Mouse (Mus musculus) myocyte (in vitro differentiated cells): Measurements from ENCODE around the gene Caskin2. TPM values are rescaled to one million over a fixed set of nuclear protein-coding genes. Genes with fewer than 3 reads are reported as not detected.
A peak's percentile ranks its signal among the peaks of the same experiment; 100 is the strongest.

Source experiments
- H3K27me3 ChIP-seq: one replicate; pipeline ENCODE4 v1.6.1; 2011; ENCODE audit not compliant: control insufficient read depth, insufficient read depth, insufficient read length
- H3K36me3 ChIP-seq: one replicate; pipeline ENCODE4 v1.6.1; 2011; ENCODE audit not compliant: control insufficient read depth, insufficient read depth
- H3K4me2 ChIP-seq: one replicate; pipeline ENCODE4 v1.6.1; 2011; ENCODE audit warnings: low read depth, control low read depth
- H3K4me3 ChIP-seq: one replicate; pipeline ENCODE4 v1.5.1; 2011; ENCODE audit warnings: mild to moderate bottlenecking, control low read depth, moderate library complexity
- H3K79me2 ChIP-seq: one replicate; pipeline ENCODE4 v1.6.1; 2011; ENCODE audit not compliant: control insufficient read depth, insufficient read depth
- H3ac ChIP-seq: one replicate; pipeline ENCODE4 v1.6.1; 2011; ENCODE audit not compliant: control insufficient read depth, insufficient read length
- CEBPB ChIP-seq: IDR thresholded peaks from 2 replicates; pipeline ENCODE4 v1.6.1; 2011; ENCODE audit warnings: mild to moderate bottlenecking, moderate library complexity; ENCODE audit not compliant: poor library complexity, insufficient read depth, severe bottlenecking
- E2F4 ChIP-seq: IDR thresholded peaks from one replicate; pipeline ENCODE4 v1.6.1; 2011; ENCODE audit warnings: mild to moderate bottlenecking, control low read depth, moderate library complexity; ENCODE audit not compliant: insufficient read depth
- MAX ChIP-seq: IDR thresholded peaks from one replicate; pipeline ENCODE4 v1.6.1; 2011; ENCODE audit warnings: low read depth, mild to moderate bottlenecking, control low read depth
- MYOD1 ChIP-seq, 3 experiments: IDR thresholded peaks; one replicate each; pipeline ENCODE4 v1.6.1; 2011; ENCODE audit warnings: control low read depth in 2 of 3, low read depth in 2 of 3, mild to moderate bottlenecking in 2 of 3, moderate library complexity in 1 of 3; ENCODE audit not compliant: insufficient read length in 2 of 3, control insufficient read depth in 1 of 3
- MYOG ChIP-seq, 3 experiments: IDR thresholded peaks; one replicate each; pipeline ENCODE4 v1.6.1; 2011; ENCODE audit warnings: control low read depth in 2 of 3, low read depth in 2 of 3, mild to moderate bottlenecking in 2 of 3; ENCODE audit not compliant: insufficient read length in 2 of 3, control insufficient read depth in 1 of 3, insufficient read depth in 1 of 3
- POLR2A ChIP-seq: IDR thresholded peaks from one replicate; pipeline ENCODE4 v1.6.1; 2011; ENCODE audit warnings: low read depth, mild to moderate bottlenecking, control low read depth, moderate library complexity; ENCODE audit not compliant: insufficient read length
- POLR2AphosphoS2 ChIP-seq: IDR thresholded peaks from one replicate; pipeline ENCODE4 v1.6.1; 2011; ENCODE audit warnings: low read depth, control low read depth; ENCODE audit not compliant: insufficient read length
- REST ChIP-seq: IDR thresholded peaks from one replicate; pipeline ENCODE4 v1.6.1; 2011; ENCODE audit warnings: mild to moderate bottlenecking, control low read depth, moderate library complexity; ENCODE audit not compliant: insufficient read depth, insufficient read length
- SRF ChIP-seq: IDR thresholded peaks from one replicate; pipeline ENCODE4 v1.6.1; 2011; ENCODE audit warnings: low read depth; ENCODE audit not compliant: control insufficient read depth, insufficient read length
- TCF12 ChIP-seq: IDR thresholded peaks from one replicate; pipeline ENCODE4 v1.6.1; 2011; ENCODE audit warnings: mild to moderate bottlenecking, control low read depth; ENCODE audit not compliant: poor library complexity, insufficient read depth, severe bottlenecking
- TCF3 ChIP-seq: IDR thresholded peaks from one replicate; pipeline ENCODE4 v1.6.1; 2011; ENCODE audit warnings: low read depth, control low read depth; ENCODE audit not compliant: insufficient read length
- USF1 ChIP-seq: IDR thresholded peaks from one replicate; pipeline ENCODE4 v1.6.1; 2011; ENCODE audit warnings: low read depth, mild to moderate bottlenecking, control low read depth, moderate library complexity
- polyA plus RNA-seq: library from polyadenylated mRNA; unstranded; fragments of >200 nt; fragmentation: generic; extraction: Trizol; gene quantifications from one replicate; pipeline ENCODE4 v1.2.1, GENCODE M21; 2012; ENCODE audit warnings: missing spikeins

The Caskin2 gene
- polyA plus RNA-seq, 1 experiment, result 8.0 TPM

GRCm38 (mm10) chr11:115831518-115831917, 18.1 kb upstream of the Caskin2 start:
- TF ChIP-seq SRF, result no peak
- no peak for TF ChIP-seq TCF12
- TF ChIP-seq USF1, result no peak
- TF ChIP-seq MYOG (IDR thresholded peaks at IDR 0.05; ENCODE audit: control insufficient read depth in 1 of 3, insufficient read depth in 1 of 3, insufficient read length in 2 of 3, low read depth in 2 of 3), result no peak
- no peak for TF ChIP-seq CEBPB
- TF ChIP-seq REST, result no peak
- TF ChIP-seq E2F4, result no peak
- no peak for TF ChIP-seq POLR2AphosphoS2
- no peak for TF ChIP-seq MYOD1 (IDR thresholded peaks at IDR 0.05; ENCODE audit: control insufficient read depth in 1 of 3, insufficient read length in 2 of 3, low read depth in 2 of 3)
- no peak for TF ChIP-seq POLR2A
- no peak for TF ChIP-seq MAX
- no peak for TF ChIP-seq TCF3
- no peak overlapping the region for H3K4me2 ChIP-seq
- peaks cover 76% of the 10 kb centered on the region for H3K27me3 ChIP-seq
- H3K79me2 ChIP-seq, result no peaks in the 10 kb centered on the region
- no peak overlapping the region for H3ac ChIP-seq
- H3K36me3 ChIP-seq, result no peaks in the 10 kb centered on the region
- no peak overlapping the region for H3K4me3 ChIP-seq

- TF ChIP-seq MYOD1 (IDR thresholded peaks at IDR 0.05; ENCODE audit: control insufficient read depth in 1 of 3, insufficient read length in 2 of 3, low read depth in 2 of 3) (no peak), TCF3 (no peak), USF1 (no peak), E2F4 (no peak), MYOG (IDR thresholded peaks at IDR 0.05; ENCODE audit: control insufficient read depth in 1 of 3, insufficient read depth in 1 of 3, insufficient read length in 2 of 3, low read depth in 2 of 3) (no peak), MAX (no peak), SRF (no peak), POLR2AphosphoS2 (no peak)
- H3K4me2 ChIP-seq, result no peak overlapping the region
- H3K79me2 ChIP-seq, result no peaks in the 10 kb centered on the region
- H3ac ChIP-seq, result no peak overlapping the region
- peaks cover 68% of the 10 kb centered on the region for H3K27me3 ChIP-seq
- no peaks in the 10 kb centered on the region for H3K36me3 ChIP-seq
- H3K4me3 ChIP-seq, result no peak overlapping the region
These were observed 17.3 kb upstream of the Caskin2 start for GRCm38 (mm10) chr11:115830550-115831325.

- H3K27me3 ChIP-seq, result peaks cover 59% of the 10 kb centered on the region
- no peak overlapping the region for H3K4me3 ChIP-seq
- TF ChIP-seq POLR2A, result no peak
- TF ChIP-seq REST, result no peak
- TF ChIP-seq MYOG (IDR thresholded peaks at IDR 0.05; ENCODE audit: control insufficient read depth in 1 of 3, insufficient read depth in 1 of 3, insufficient read length in 2 of 3, low read depth in 2 of 3), result peak in 2 of 3 experiments; percentile 25 to 45
- peak in 1 of 3 experiments; percentile 62 for TF ChIP-seq MYOD1 (IDR thresholded peaks at IDR 0.05; ENCODE audit: control insufficient read depth in 1 of 3, insufficient read length in 2 of 3, low read depth in 2 of 3)
- no peaks in the 10 kb centered on the region for H3K36me3 ChIP-seq
- H3K4me2 ChIP-seq, result no peak overlapping the region
- H3K79me2 ChIP-seq, result no peaks in the 10 kb centered on the region
- no peak overlapping the region for H3ac ChIP-seq
These were observed 15.6 kb upstream of the Caskin2 start for GRCm38 (mm10) chr11:115829036-115829435.

- no peak for TF ChIP-seq MYOD1 (IDR thresholded peaks at IDR 0.05; ENCODE audit: control insufficient read depth in 1 of 3, insufficient read length in 2 of 3, low read depth in 2 of 3)
- TF ChIP-seq POLR2AphosphoS2, result no peak
- no peak for TF ChIP-seq E2F4
- TF ChIP-seq TCF12, result no peak
- no peak for TF ChIP-seq REST
- no peak for TF ChIP-seq SRF
- no peak for TF ChIP-seq MAX
- no peak for TF ChIP-seq TCF3
- TF ChIP-seq MYOG (IDR thresholded peaks at IDR 0.05; ENCODE audit: control insufficient read depth in 1 of 3, insufficient read depth in 1 of 3, insufficient read length in 2 of 3, low read depth in 2 of 3), result no peak
- TF ChIP-seq CEBPB, result no peak
- TF ChIP-seq USF1, result no peak
- TF ChIP-seq POLR2A, result no peak
- no peak overlapping the region for H3K4me3 ChIP-seq
- no peak overlapping the region for H3ac ChIP-seq
- H3K27me3 ChIP-seq, result peaks cover 59% of the 10 kb centered on the region
- no peak overlapping the region for H3K4me2 ChIP-seq
- no peaks in the 10 kb centered on the region for H3K79me2 ChIP-seq
- H3K36me3 ChIP-seq, result no peaks in the 10 kb centered on the region
These were observed 14.2 kb upstream of the Caskin2 start for GRCm38 (mm10) chr11:115827624-115828023.

- H3K4me2 ChIP-seq, result no peak overlapping the region
- no peak overlapping the region for H3K4me3 ChIP-seq
- TF ChIP-seq SRF (no peak), POLR2AphosphoS2 (no peak), MAX (no peak), TCF3 (no peak), TCF12 (no peak), CEBPB (no peak), USF1 (no peak), POLR2A (no peak), MYOG (IDR thresholded peaks at IDR 0.05; ENCODE audit: control insufficient read depth in 1 of 3, insufficient read depth in 1 of 3, insufficient read length in 2 of 3, low read depth in 2 of 3) (no peak), E2F4 (no peak), REST (no peak), MYOD1 (IDR thresholded peaks at IDR 0.05; ENCODE audit: control insufficient read depth in 1 of 3, insufficient read length in 2 of 3, low read depth in 2 of 3) (no peak)
- no peaks in the 10 kb centered on the region for H3K79me2 ChIP-seq
- peaks cover 48% of the 10 kb centered on the region for H3K27me3 ChIP-seq
- no peak overlapping the region for H3ac ChIP-seq
- H3K36me3 ChIP-seq, result no peaks in the 10 kb centered on the region
These were observed 13.0 kb upstream of the Caskin2 start for GRCm38 (mm10) chr11:115826487-115826886.
